Mouse (Mus musculus): ENCODE results near the gene 1700003E16Rik.

GRCm38 (mm10) chr6:83211526-83211925, 55.3 kb downstream of the 1700003E16Rik start:
- TF ChIP-seq POLR2A (IDR thresholded peaks at IDR 0.05; ENCODE audit: borderline replicate concordance, low read depth, low read length) (no peak), CTCF (IDR thresholded peaks at IDR 0.05; ENCODE audit: low read depth, low read length) (no peak)

Measured in bone marrow macrophage, adult 2 months (primary cell).